Mouse (Mus musculus) forebrain, embryonic 13.5 days (tissue): Measurements from ENCODE around the gene Mfap3. TPM values are rescaled to one million over a fixed set of nuclear protein-coding genes. Genes with fewer than 3 reads are reported as not detected.
"Not testable (repeated sequence)": the region's sequence is repeated elsewhere in the genome, so short reads cannot be mapped to it uniquely, and the experiment has no call there.

Experiments used
- ATAC-seq: fragments of 200-750 bp; cut with Nextera tagmentation; 2 replicates; pipeline ENCODE4 v1.8.0; 2017
- H3K27ac ChIP-seq: fragments of 300-500 bp; sonication (generic); 2 replicates; pipeline ENCODE4 v1.5.1; 2015; ENCODE audit warnings: inconsistent platforms, mild to moderate bottlenecking, moderate library complexity
- H3K27me3 ChIP-seq: fragments of 300-500 bp; sonication (generic); 2 replicates; pipeline ENCODE4 v1.6.1; 2015; ENCODE audit warnings: mild to moderate bottlenecking, inconsistent platforms
- H3K36me3 ChIP-seq: fragments of 300-500 bp; sonication (generic); 2 replicates; pipeline ENCODE4 v1.6.1; 2015; ENCODE audit warnings: mild to moderate bottlenecking, inconsistent platforms; ENCODE audit not compliant: poor library complexity, severe bottlenecking
- H3K4me1 ChIP-seq: fragments of 300-500 bp; sonication (generic); 2 replicates; pipeline ENCODE4 v1.6.1; 2015; ENCODE audit warnings: inconsistent platforms
- H3K4me2 ChIP-seq: fragments of 300-500 bp; sonication (generic); 2 replicates; pipeline ENCODE4 v1.6.1; 2015; ENCODE audit warnings: inconsistent platforms, mild to moderate bottlenecking, moderate library complexity
- H3K4me3 ChIP-seq: fragments of 300-500 bp; sonication (generic); 2 replicates; pipeline ENCODE4 v1.5.1; 2015; ENCODE audit warnings: mild to moderate bottlenecking, inconsistent platforms
- H3K9ac ChIP-seq: fragments of 300-500 bp; sonication (generic); 2 replicates; pipeline ENCODE4 v1.6.1; 2015; ENCODE audit warnings: mild to moderate bottlenecking, inconsistent platforms
- H3K9me3 ChIP-seq: fragments of 300-500 bp; sonication (generic); replicated peaks from 2 replicates; pipeline ENCODE4 v1.6.1; 2016; ENCODE audit warnings: inconsistent platforms
- WGBS: fragments of 180-500 bp; shearing (Covaris S2); methylation state at CpG from one replicate; pipeline ENCODE4 v1.1.7; 2015; 5-methylcytosine and 5-hydroxymethylcytosine counted together
- polyA plus RNA-seq: library from polyadenylated mRNA; unstranded; fragments of >200 nt; fragmentation: Nextera tagmentation; extraction: Ambion mirVana; gene quantifications from 2 replicates; pipeline ENCODE4 v1.2.1, GENCODE M21; 2015

Mfap3 gene
- polyA plus RNA-seq, 1 experiment from 2014 or later: 62.6 TPM

- Histone ChIP-seq H3K4me1 (peaks cover 17% of the 10 kb centered on the region), H3K36me3 (peaks cover 46% of the 10 kb centered on the region), H3K4me3 (no peak overlapping the region), H3K4me2 (no peak overlapping the region), H3K27ac (peak overlapping the region; percentile 89), H3K27me3 (no peaks in the 10 kb centered on the region), H3K9ac (no peak overlapping the region), H3K9me3 (no peaks in the 10 kb centered on the region)
- 87% methylated on average over 4 of the region's 4 CpGs for WGBS
- ATAC-seq: no peak
Observed at GRCm38 (mm10) chr11:57532306-57532705, 13.8 kb downstream of the Mfap3 start.

GRCm38 (mm10) chr11:57535912-57536311 lies 17.4 kb downstream of the Mfap3 start:
- H3K9ac ChIP-seq: no peak overlapping the region
- H3K4me2 ChIP-seq: no peak overlapping the region
- H3K9me3 ChIP-seq: no peaks in the 10 kb centered on the region
- peaks cover 26% of the 10 kb centered on the region for H3K4me1 ChIP-seq
- no peak overlapping the region for H3K4me3 ChIP-seq
- peaks cover 18% of the 10 kb centered on the region; the same call in 1 of the 2 replicates for H3K36me3 ChIP-seq
- ATAC-seq: no peak
- H3K27me3 ChIP-seq: no peaks in the 10 kb centered on the region
- 72% methylated on average over 5 of the region's 5 CpGs for WGBS
- H3K27ac ChIP-seq: no peak overlapping the region

DNA sequence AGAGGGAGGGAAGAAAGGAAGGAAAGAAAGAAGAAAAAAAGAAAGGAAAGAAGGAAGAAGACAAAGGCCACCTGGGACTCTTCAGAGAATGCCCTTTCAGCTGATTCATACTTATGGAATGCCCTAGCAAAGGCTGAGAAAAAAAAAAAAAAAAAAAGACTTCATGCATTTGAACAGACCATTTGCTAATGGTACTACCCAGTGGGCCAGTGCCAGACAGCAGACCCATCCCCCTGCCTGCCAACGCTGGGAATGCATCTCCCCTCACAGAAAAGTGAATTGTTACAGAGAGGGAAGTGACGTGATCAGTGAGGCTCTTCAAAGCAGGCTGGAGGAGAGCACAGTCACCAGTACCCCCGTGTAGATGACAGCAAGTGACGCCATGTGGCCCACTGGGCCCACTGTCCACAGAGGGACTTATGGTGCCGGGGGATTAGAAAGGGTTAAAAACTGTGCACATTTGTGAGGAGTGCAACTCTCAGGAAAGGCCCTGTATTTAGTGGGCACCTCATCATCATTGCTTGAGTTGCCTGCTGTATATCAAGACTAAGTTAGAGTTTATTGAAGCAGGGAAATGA lies 21.5 kb downstream of the Mfap3 start:
- Histone ChIP-seq H3K27me3 (no peaks in the 10 kb centered on the region), H3K27ac (peak overlapping the region; percentile 52), H3K9ac (no peak overlapping the region), H3K4me2 (no peak overlapping the region), H3K9me3 (no peaks in the 10 kb centered on the region), H3K4me1 (peaks cover 12% of the 10 kb centered on the region), H3K36me3 (no peaks in the 10 kb centered on the region), H3K4me3 (no peak overlapping the region)
- no peak for ATAC-seq
- 66% methylated on average over 5 of the region's 5 CpGs for WGBS

- no peaks in the 10 kb centered on the region for H3K36me3 ChIP-seq
- H3K4me2 ChIP-seq: no peak overlapping the region
- peak overlapping the region; percentile 52 for H3K27ac ChIP-seq
- no peaks in the 10 kb centered on the region for H3K9me3 ChIP-seq
- peaks cover 12% of the 10 kb centered on the region for H3K4me1 ChIP-seq
- ATAC-seq: peak; percentile 68
- H3K4me3 ChIP-seq: no peak overlapping the region
- WGBS: 74% methylated on average over 2 of the region's 2 CpGs
- no peaks in the 10 kb centered on the region for H3K27me3 ChIP-seq
- H3K9ac ChIP-seq: no peak overlapping the region
Observed at GRCm38 (mm10) chr11:57540681-57541080, 22.2 kb downstream of the Mfap3 start.

DNA sequence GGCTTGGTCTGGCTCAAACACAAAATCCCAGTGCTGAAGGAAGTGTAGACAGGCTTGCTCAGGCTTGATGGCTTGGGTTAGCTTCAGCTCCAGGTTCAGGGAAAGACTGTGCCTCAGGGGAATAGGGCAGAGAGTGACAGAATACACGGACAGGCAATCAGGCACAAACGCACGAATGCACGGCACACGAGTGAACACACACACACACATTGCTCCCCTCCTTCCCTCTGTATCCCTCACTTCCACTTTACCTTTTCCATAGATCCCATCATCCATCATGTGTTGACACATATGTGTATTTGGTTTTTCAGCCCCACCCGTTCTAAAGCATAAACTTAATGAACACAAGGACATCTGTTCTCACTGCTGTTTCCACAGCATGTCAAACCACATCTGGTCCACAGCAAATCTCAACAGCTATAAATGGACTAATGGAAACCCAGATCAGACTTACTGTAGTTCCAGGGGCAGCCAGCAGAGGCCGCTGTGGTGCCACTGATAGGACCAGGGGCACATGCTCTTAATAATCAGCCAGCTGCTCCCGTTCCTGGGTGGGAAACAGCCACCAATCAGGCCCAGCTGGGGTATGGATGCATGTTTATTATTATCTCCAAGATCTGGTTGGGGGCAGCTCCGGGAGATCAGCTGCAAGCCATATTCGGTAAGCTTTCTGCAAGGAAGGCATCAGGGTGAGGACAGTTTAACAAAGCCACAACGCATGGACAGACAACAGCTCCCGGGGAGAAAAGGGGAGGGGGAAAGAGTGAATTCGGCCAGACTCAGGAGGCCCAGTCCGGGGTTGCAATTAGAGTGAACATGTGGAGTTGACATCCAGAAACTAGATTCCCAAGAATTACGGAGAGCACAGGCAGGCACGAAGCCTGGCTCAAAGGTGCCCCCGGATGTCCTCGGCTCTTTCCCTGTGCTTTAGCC lies 30.4 kb downstream of the Mfap3 start:
- peaks cover 19% of the 10 kb centered on the region; the same call in 1 of the 2 replicates for H3K27me3 ChIP-seq
- WGBS: 28% methylated on average over 18 of the region's 18 CpGs
- peak overlapping the region; percentile 46 for H3K4me2 ChIP-seq
- peaks cover 25% of the 10 kb centered on the region for H3K4me1 ChIP-seq
- peak overlapping the region; percentile 31; the same call in 1 of the 2 replicates for H3K27ac ChIP-seq
- no peaks in the 10 kb centered on the region for H3K36me3 ChIP-seq
- H3K4me3 ChIP-seq: peak overlapping the region; percentile 4; the same call in 1 of the 2 replicates
- peak; percentile 83 for ATAC-seq
- no peaks in the 10 kb centered on the region for H3K9me3 ChIP-seq
- peak overlapping the region; percentile 34; the same call in 1 of the 2 replicates for H3K9ac ChIP-seq

DNA sequence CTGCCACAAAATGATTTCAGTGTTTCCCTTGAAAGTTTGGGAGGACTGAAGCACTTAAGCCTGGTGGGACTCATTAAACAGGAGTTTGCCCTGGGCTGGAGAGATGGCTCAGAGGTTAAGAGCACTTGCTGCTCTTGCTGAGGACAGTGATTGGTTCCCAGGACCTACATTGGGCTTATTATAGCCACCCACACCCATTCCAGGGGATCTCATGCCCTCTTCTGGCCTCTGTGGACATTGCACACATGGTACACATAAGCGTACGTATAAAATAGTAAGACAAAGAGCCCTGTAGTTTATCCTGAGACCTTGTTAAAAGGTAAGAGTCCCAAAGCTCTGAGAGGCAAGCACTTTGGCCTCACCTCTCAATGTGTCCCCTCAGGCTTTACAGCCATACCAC lies 31.8 kb downstream of the Mfap3 start:
- ATAC-seq: no peak
- WGBS: 96% methylated on average over 2 of the region's 2 CpGs
- no peak overlapping the region for H3K9ac ChIP-seq
- H3K36me3 ChIP-seq: no peaks in the 10 kb centered on the region
- H3K4me2 ChIP-seq: no peak overlapping the region
- H3K27me3 ChIP-seq: peaks cover 20% of the 10 kb centered on the region; the same call in 1 of the 2 replicates
- no peak overlapping the region for H3K4me3 ChIP-seq
- H3K4me1 ChIP-seq: peaks cover 26% of the 10 kb centered on the region
- no peak overlapping the region for H3K27ac ChIP-seq
- no peaks in the 10 kb centered on the region for H3K9me3 ChIP-seq

DNA sequence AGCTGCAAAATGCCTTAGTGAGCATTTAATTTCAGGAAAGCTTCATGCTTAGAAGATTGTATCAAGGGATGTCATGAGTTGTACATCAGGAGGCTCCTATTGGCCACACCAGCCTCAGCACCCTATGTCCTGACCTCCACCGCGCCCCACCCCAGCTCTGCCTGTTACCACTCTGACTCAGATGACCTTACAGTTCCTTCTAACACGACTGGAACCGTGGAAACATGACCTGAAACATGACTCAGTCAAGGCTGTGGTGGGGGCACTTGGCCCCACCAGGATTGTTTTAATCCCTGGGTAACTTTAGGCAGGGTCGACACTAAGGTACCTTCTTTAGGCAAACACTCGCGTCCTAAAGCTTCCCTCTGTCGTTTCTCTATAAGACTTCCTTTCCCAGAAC lies 32.6 kb downstream of the Mfap3 start:
- WGBS: 93% methylated on average over 8 of the region's 8 CpGs
- H3K9ac ChIP-seq: no peak overlapping the region
- no peak overlapping the region for H3K4me3 ChIP-seq
- peaks cover 20% of the 10 kb centered on the region; the same call in 1 of the 2 replicates for H3K27me3 ChIP-seq
- peaks cover 26% of the 10 kb centered on the region for H3K4me1 ChIP-seq
- ATAC-seq: no peak
- H3K4me2 ChIP-seq: no peak overlapping the region
- H3K9me3 ChIP-seq: no peaks in the 10 kb centered on the region
- no peaks in the 10 kb centered on the region for H3K36me3 ChIP-seq
- no peak overlapping the region for H3K27ac ChIP-seq

DNA sequence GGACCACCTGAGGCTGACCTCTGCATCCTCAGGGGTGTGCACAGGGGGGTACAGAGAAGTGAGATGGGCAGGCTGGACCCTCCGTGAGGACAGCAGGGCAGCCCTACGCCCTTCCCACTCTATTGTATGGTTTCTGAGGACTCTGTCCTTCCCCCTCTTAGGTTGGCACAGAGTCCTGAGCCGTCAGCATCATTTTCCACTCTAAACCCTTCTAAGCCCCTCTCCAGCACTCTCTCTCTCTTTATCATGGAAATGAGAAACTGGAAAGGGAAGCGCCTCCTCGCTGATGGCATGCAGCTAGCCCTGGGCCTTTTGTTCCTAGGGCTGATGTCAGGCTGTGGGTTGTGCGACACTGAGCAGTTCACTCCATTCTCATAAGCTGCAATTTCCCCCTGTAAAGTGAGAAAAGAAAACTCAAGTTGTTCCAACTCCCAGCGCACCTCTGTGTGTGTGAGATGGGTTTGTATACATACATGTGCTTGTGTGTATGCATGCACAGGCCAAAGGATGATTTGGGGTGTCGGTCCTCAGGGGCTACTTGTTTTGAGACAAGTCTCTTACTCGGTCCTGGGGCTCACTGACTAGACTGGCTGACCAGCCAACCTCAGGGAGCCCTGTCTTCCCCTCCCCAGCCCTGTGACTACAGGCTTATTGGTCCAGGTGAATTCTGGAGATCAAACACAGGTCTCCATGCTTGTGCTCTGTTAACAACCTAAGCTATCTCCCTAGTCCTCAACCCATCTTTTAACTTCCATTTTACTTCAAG lies 34.7 kb downstream of the Mfap3 start:
- 6% methylated on average over 9 of the region's 9 CpGs for WGBS
- H3K9ac ChIP-seq: 0 out of 2 replicates have a peak overlapping the region, but pooled peaks have one; percentile 26

DNA sequence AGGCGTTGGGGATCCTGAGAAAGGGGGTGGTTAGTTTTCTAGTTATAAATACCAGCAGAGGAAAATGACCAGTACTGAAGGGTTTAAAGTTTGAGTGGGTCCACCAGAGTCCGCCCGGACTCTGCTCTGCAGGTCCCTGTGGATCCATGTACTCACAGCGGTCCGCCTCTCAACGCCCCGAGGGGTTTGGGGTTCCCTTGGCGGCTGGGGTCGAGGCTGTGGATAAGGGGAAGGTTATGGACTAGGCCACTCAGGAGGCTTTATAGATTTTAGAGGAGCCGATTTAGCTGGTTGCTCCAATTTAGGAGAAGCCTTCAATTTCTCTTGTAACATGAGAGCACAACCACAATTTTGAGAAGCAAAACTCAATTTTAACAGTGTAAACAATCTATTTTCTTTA lies 39.5 kb downstream of the Mfap3 start:
- not testable (repeated sequence) for H3K9me3 ChIP-seq, H3K4me3 ChIP-seq, ATAC-seq, H3K27me3 ChIP-seq, H3K36me3 ChIP-seq, H3K9ac ChIP-seq, H3K4me2 ChIP-seq, H3K27ac ChIP-seq
- WGBS: 96% methylated on average over 9 of the region's 10 CpGs
- H3K4me1 ChIP-seq: peaks cover 10% of the 10 kb centered on the region

More for the DNA sequence above, 34.7 kb downstream of the Mfap3 start:
- no peaks in the 10 kb centered on the region for H3K9me3 ChIP-seq
- H3K4me2 ChIP-seq: peak overlapping the region; percentile 29
- H3K4me1 ChIP-seq: peaks cover 26% of the 10 kb centered on the region
- H3K27ac ChIP-seq: peak overlapping the region; percentile 65
- H3K4me3 ChIP-seq: no peak overlapping the region
- peak; percentile 80 for ATAC-seq
- H3K27me3 ChIP-seq: peaks cover 13% of the 10 kb centered on the region; the same call in 1 of the 2 replicates
- no peaks in the 10 kb centered on the region for H3K36me3 ChIP-seq

GRCm38 (mm10) chr11:57564564-57564963 lies 46.1 kb downstream of the Mfap3 start:
- no peak overlapping the region for H3K4me3 ChIP-seq
- no peaks in the 10 kb centered on the region for H3K36me3 ChIP-seq
- no peak for ATAC-seq
- H3K4me1 ChIP-seq: peaks cover 21% of the 10 kb centered on the region
- H3K9ac ChIP-seq: no peak overlapping the region
- 0 out of 2 replicates have a peak, but pooled peaks cover 2% of the 10 kb centered on the region for H3K27me3 ChIP-seq
- no peak overlapping the region for H3K27ac ChIP-seq
- H3K9me3 ChIP-seq: no peaks in the 10 kb centered on the region
- WGBS: 46% methylated on average over 12 of the region's 12 CpGs
- no peak overlapping the region; the same call in none of the 2 replicates for H3K4me2 ChIP-seq

DNA sequence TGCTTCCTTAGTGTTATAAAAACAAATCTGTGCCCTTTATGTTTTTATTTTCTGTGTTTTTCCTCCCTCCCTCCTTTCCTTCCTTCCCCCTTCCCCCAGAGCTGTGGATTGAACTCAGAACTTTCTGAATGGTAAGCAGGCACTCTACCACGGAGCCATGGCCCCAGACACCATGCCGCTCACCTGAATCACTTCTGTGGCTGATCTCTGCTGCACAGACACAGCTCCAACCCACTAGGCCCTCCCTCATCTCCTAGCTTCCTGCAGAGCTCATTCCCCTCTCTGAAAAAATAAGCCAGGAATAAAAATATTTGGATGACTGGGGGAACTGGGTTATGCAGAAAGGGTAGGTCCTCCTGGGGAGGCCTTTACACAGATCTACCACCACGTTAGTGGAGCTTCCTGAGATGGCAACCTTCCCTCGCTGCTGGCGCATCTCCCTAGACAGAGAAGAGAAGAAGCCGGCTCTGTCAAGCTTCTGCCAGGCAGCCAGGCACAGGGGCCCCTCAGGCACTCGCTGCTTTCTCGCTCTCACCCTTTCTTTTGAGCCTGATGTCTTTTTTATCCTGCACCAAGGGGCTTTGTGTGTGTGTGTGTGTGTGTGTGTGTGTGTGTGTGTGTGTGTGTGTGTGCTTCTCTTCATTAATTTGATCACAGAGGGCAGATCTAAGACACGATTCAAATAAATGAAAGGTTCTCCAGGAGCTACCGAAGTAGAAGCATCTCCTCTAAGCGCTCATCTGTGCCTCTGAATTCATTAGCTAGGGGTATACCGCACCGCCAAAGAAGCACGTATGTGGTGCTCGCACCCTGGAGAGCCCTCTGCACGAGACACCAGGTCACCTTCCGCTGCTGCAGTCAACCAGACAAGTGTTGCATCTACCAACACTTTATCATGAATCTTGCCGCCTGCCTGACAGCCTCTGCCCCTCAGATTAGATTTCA lies 47.9 kb downstream of the Mfap3 start:
- no peaks in the 10 kb centered on the region for H3K9me3 ChIP-seq
- H3K27me3 ChIP-seq: 0 out of 2 replicates have a peak, but pooled peaks cover 2% of the 10 kb centered on the region
- WGBS: 13% methylated on average over 18 of the region's 18 CpGs
- no peak overlapping the region for H3K4me3 ChIP-seq
- peak overlapping the region; percentile 45 for H3K4me2 ChIP-seq
- peak; percentile 65 for ATAC-seq
- H3K4me1 ChIP-seq: peaks cover 21% of the 10 kb centered on the region
- H3K9ac ChIP-seq: peak overlapping the region; percentile 43; the same call in 1 of the 2 replicates
- peak overlapping the region; percentile 40 for H3K27ac ChIP-seq
- no peaks in the 10 kb centered on the region for H3K36me3 ChIP-seq
